In genomic region chr7:112720989-112721337, GRCm38 (mm10) we compare ENCODE assay signal across 8 mouse cellular contexts. TPM values are rescaled to one million over a fixed set of nuclear protein-coding genes. Genes with fewer than 3 reads are reported as not detected.
DNase-seq lines count a peak whose midpoint lies in the region; ATAC-seq lines count a peak whose summit lies in the region.

No protein-coding gene starts in this region.

- no peaks in the 10 kb centered on the region for H3K9me3 ChIP-seq in lung, embryonic 16.5 days (ENCODE audit: control insufficient read depth, low read length)
- no peaks in the 10 kb centered on the region for H3K9me3 ChIP-seq in limb, embryonic 13.5 days

- no peaks in the 10 kb centered on the region for H3K36me3 ChIP-seq in lung, embryonic 16.5 days (ENCODE audit: control insufficient read depth, insufficient read depth, low read length)
- H3K36me3 ChIP-seq in limb, embryonic 13.5 days: no peaks in the 10 kb centered on the region

- H3K27ac ChIP-seq in lung, embryonic 16.5 days (ENCODE audit: low read length): peak overlapping the region; percentile 83
- peak overlapping the region; percentile 40; the same call in 1 of the 2 replicates for H3K27ac ChIP-seq in limb, embryonic 13.5 days

- peaks cover 54% of the 10 kb centered on the region for H3K4me1 ChIP-seq in lung, embryonic 16.5 days (replicated peaks; ENCODE audit: control insufficient read depth, insufficient read depth, low read length)
- peaks cover 62% of the 10 kb centered on the region for H3K4me1 ChIP-seq in limb, embryonic 13.5 days

- H3K9ac ChIP-seq in lung, embryonic 16.5 days (ENCODE audit: low read length): peak overlapping the region; percentile 54
- peak overlapping the region; percentile 52 for H3K9ac ChIP-seq in limb, embryonic 13.5 days

- no peaks in the 10 kb centered on the region for H3K27me3 ChIP-seq in lung, embryonic 16.5 days (ENCODE audit: control insufficient read depth, insufficient read depth, low read depth, low read length)
- H3K27me3 ChIP-seq in limb, embryonic 13.5 days: no peaks in the 10 kb centered on the region

- peak overlapping the region; percentile 55 for H3K4me2 ChIP-seq in lung, embryonic 16.5 days (ENCODE audit: low read depth, low read length)
- H3K4me2 ChIP-seq in limb, embryonic 13.5 days (replicated peaks): peak overlapping the region; percentile 59

- DNase-seq in cerebellum, adult 9-11 months: no peak
- DNase-seq in lung, postnatal 4 days: no peak
- no peak for DNase-seq in MN1 (ENCODE audit: low spot score)
- no peak for DNase-seq in right cerebral cortex, postnatal 14 days
- no peak for DNase-seq in natural killer cell, adult 2 months (ENCODE audit: low spot score in 2 of 2)

- 7% methylated on average over 4 of the region's 4 CpGs for WGBS in lung, embryonic 16.5 days
- 8% methylated on average over 4 of the region's 4 CpGs for WGBS in limb, embryonic 13.5 days

- peak overlapping the region; percentile 18; the same call in 1 of the 2 replicates for H3K4me3 ChIP-seq in lung, embryonic 16.5 days (ENCODE audit: low read length)
- H3K4me3 ChIP-seq in limb, embryonic 13.5 days: no peak overlapping the region

- ATAC-seq in cerebellum, adult (ENCODE audit: insufficient number of reproducible peaks, low FRiP score, low TSS enrichment): peak; percentile 39; the same call in 1 of the 2 replicates
- peak; percentile 2; the same call in 1 of the 2 replicates for ATAC-seq in lung, embryonic 16.5 days (ENCODE audit: low read depth)
- ATAC-seq in limb, embryonic 13.5 days (ENCODE audit: low FRiP score, low read depth): 0 out of 2 replicates have a peak, but pooled peaks have one; percentile 2

RNA-seq across cellular contexts. Expression of gene Tead1, which starts 41.8 kb away (rescaled TPM):
- polyA plus RNA-seq in lung, embryonic 16.5 days (2015; fragmentation: Nextera tagmentation; extraction: Ambion mirVana): 20.1 and 22.5 TPM in 2 replicates
- polyA plus RNA-seq in limb, embryonic 13.5 days (2015; fragmentation: Nextera tagmentation; extraction: Ambion mirVana): 30.8 and 33.8 TPM in 2 replicates
